Mouse (Mus musculus) kidney, adult 2 months (tissue): ENCODE measurements around the gene Mansc1. TPM values are rescaled to one million over a fixed set of nuclear protein-coding genes. Genes with fewer than 3 reads are reported as not detected.

ENCODE experiments used
- DNase-seq: peaks from one replicate; pipeline ENCODE4 v3.0.0; 2021
- H3K27ac ChIP-seq: fragments of 200-500 bp; 2 replicates; pipeline ENCODE4 v1.5.1; 2012; ENCODE audit warnings: low read depth, low read length, control low read depth, inconsistent platforms; ENCODE audit not compliant: insufficient read depth
- H3K27me3 ChIP-seq: fragments of 200-500 bp; replicated peaks from 2 replicates; pipeline ENCODE4 v1.6.1; 2012; ENCODE audit warnings: mild to moderate bottlenecking, moderate library complexity, low read length, inconsistent platforms; ENCODE audit not compliant: control insufficient read depth, insufficient read depth
- H3K36me3 ChIP-seq: fragments of 200-500 bp; 2 replicates; pipeline ENCODE4 v1.6.1; 2012; ENCODE audit warnings: mild to moderate bottlenecking, moderate library complexity, low read length, inconsistent platforms; ENCODE audit not compliant: control insufficient read depth, insufficient read depth
- H3K4me1 ChIP-seq: fragments of 200-500 bp; 2 replicates; pipeline ENCODE4 v1.6.1; 2011; ENCODE audit warnings: low read length; ENCODE audit not compliant: control insufficient read depth, insufficient read depth
- H3K4me3 ChIP-seq: fragments of 200-500 bp; 2 replicates; pipeline ENCODE4 v1.5.1; 2011; ENCODE audit warnings: mild to moderate bottlenecking, low read depth, low read length, control low read depth; ENCODE audit not compliant: insufficient read depth
- CTCF ChIP-seq: fragments of 200-500 bp; conservative IDR thresholded peaks from 2 replicates; pipeline ENCODE4 v1.5.1; 2011; ENCODE audit warnings: low read depth, mild to moderate bottlenecking, control low read depth, low read length, moderate library complexity, mixed read lengths; ENCODE audit not compliant: insufficient read depth, insufficient read length
- POLR2A ChIP-seq: fragments of 200-500 bp; IDR thresholded peaks from one replicate; pipeline ENCODE4 v1.6.1; 2011; ENCODE audit warnings: low read depth, low read length, control low read depth
- WGBS: fragments of 180-500 bp; shearing (Covaris S2); methylation state at CpG from one replicate; pipeline ENCODE4 v1.1.7; 2018; 5-methylcytosine and 5-hydroxymethylcytosine counted together
- polyA plus RNA-seq: library from polyadenylated mRNA; depleted of rRNA; stranded (reverse); fragments of >200 nt; gene quantifications from 2 replicates; pipeline ENCODE4 v1.2.3, GENCODE M21; 2012

Gene Mansc1
- polyA plus RNA-seq, 1 experiment = 8.8 TPM

GRCm38 (mm10) chr6:134621552-134621949, 10.7 kb downstream of the Mansc1 start:
- TF ChIP-seq CTCF (no peak), POLR2A (no peak)
- H3K27ac ChIP-seq = no peak overlapping the region
- no peaks in the 10 kb centered on the region for H3K27me3 ChIP-seq
- no peaks in the 10 kb centered on the region for H3K4me1 ChIP-seq
- DNase-seq = peak; percentile 31
- no peak overlapping the region for H3K4me3 ChIP-seq
- WGBS = 74% methylated on average over 14 of the region's 14 CpGs
- H3K36me3 ChIP-seq = no peaks in the 10 kb centered on the region

GRCm38 (mm10) chr6:134620846-134621551, 11.3 kb downstream of the Mansc1 start:
- Histone ChIP-seq H3K4me3 (no peak overlapping the region), H3K4me1 (no peaks in the 10 kb centered on the region), H3K36me3 (no peaks in the 10 kb centered on the region), H3K27me3 (no peaks in the 10 kb centered on the region), H3K27ac (no peak overlapping the region)
- whole genome bisulfite sequencing = 72% methylated on average over 6 of the region's 6 CpGs
- DNase-seq = peak; percentile 25
- TF ChIP-seq CTCF (peak; percentile 48; the same call in 1 of the 2 replicates), POLR2A (no peak)

DNA sequence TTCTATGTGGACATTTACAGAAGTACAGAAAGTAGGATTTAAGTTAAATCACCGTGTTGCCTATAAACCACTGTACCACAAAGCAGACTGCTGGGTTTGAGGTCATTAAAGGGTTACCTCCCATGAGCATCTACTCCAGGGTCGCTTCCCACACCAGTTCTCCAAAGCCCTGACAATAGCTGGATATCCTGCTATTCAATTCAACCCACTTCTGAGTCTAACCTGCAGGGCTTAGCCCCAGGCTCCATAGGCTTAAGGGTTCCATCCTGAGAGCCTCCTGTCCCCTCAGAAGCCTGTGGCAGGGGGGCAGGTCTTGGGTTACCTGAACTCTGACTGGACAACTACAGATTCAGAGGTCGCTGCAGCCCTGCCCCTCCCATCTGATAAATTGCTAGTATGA, 12.2 kb downstream of the Mansc1 start:
- Histone ChIP-seq H3K36me3 (no peaks in the 10 kb centered on the region), H3K4me3 (no peak overlapping the region), H3K4me1 (no peaks in the 10 kb centered on the region), H3K27me3 (no peaks in the 10 kb centered on the region), H3K27ac (no peak overlapping the region)
- 76% methylated on average over 3 of the region's 3 CpGs for WGBS
- DNase-seq = no peak
- TF ChIP-seq CTCF = no peak
- TF ChIP-seq POLR2A = no peak

DNA sequence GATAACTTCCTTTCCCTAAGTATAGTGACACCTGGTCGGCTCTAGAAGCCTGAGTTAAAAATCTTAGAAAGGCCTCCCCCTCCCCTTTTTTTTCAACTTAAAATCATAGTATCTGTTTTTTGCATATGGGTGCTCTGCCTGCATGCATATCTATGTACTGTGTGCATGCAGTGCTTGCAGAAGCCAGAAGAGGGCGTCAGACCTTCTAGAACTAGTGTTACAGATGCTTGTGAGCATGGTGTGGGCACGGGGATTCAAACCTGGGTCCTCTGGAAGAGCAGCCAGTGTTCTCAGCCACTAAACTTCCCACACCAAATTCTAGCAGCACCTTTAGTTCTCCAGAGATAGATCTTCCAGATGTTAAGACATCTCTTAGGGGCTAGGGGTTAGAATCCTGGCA, 14.7 kb downstream of the Mansc1 start:
- WGBS = 65% methylated on average over 3 of the region's 3 CpGs
- no peak overlapping the region for H3K4me3 ChIP-seq
- no peaks in the 10 kb centered on the region for H3K36me3 ChIP-seq
- no peaks in the 10 kb centered on the region for H3K27me3 ChIP-seq
- no peak overlapping the region for H3K27ac ChIP-seq
- H3K4me1 ChIP-seq = no peaks in the 10 kb centered on the region
- no peak for DNase-seq
- TF ChIP-seq CTCF = no peak
- TF ChIP-seq POLR2A = no peak

- TF ChIP-seq POLR2A (no peak), CTCF (peak; percentile 99)
- H3K27ac ChIP-seq = no peak overlapping the region
- no peaks in the 10 kb centered on the region for H3K4me1 ChIP-seq
- H3K36me3 ChIP-seq = no peaks in the 10 kb centered on the region
- peak; percentile 92 for DNase-seq
- no peaks in the 10 kb centered on the region for H3K27me3 ChIP-seq
- WGBS = 12% methylated on average over 16 of the region's 16 CpGs
- no peak overlapping the region for H3K4me3 ChIP-seq
Measured at GRCm38 (mm10) chr6:134614723-134615648, 17.3 kb downstream of the Mansc1 start.

DNA sequence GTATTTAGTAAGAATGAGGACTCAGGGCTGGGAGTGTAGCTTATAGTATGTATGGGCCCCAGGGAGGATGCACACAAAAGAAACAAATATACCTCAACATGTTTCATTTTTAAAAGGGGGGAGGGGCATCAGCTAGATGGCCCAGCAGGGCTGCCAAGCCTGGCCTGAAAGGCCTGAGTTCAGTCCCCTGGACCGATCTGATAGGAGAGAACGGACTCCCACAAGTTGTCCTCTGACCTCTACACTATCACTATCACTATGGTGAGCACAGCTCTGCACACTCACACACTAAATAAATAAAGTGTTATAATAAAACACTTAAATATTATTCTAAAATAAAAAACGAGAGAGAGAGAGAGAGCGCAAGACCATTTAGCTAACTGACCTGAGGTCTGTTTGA, 18.0 kb downstream of the Mansc1 start:
- Histone ChIP-seq H3K27me3 (no peaks in the 10 kb centered on the region), H3K27ac (no peak overlapping the region), H3K4me3 (no peak overlapping the region), H3K4me1 (no peaks in the 10 kb centered on the region), H3K36me3 (no peaks in the 10 kb centered on the region)
- 53% methylated on average over 4 of the region's 4 CpGs for WGBS
- TF ChIP-seq POLR2A (no peak), CTCF (no peak)
- DNase-seq = no peak

- WGBS = 86% methylated on average over 13 of the region's 13 CpGs
- TF ChIP-seq POLR2A (no peak), CTCF (no peak)
- Histone ChIP-seq H3K27ac (no peak overlapping the region), H3K4me1 (peaks cover 4% of the 10 kb centered on the region; the same call in 1 of the 2 replicates), H3K27me3 (no peaks in the 10 kb centered on the region), H3K4me3 (no peak overlapping the region), H3K36me3 (no peaks in the 10 kb centered on the region)
- DNase-seq = no peak
Measured at GRCm38 (mm10) chr6:134611896-134612295, 20.4 kb downstream of the Mansc1 start.
